ENCODE assay signal across 34 mouse cellular contexts in the genomic region with DNA sequence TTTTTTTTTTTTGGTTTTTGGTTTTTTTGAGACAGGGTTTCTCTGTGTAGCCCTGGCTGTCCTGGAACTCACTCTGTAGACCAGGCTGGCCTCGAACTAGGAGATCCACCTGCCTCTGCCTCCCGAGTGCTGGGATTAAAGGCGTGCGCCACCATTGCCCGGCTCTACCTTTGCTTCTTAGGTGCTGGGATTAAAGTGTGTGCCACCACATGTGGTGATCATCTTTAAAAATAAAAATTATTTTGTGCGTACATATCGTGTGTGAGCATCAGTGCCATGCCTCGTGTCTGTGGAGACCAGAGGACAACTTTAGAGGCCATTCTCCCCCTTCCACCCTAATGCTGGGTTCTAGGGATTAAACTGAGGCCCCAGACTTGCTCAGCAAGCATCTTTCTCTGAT. TPM values are rescaled to one million over a fixed set of nuclear protein-coding genes. Genes with fewer than 3 reads are reported as not detected.
"Had no signal": no experiment of that assay in that cellular context is flagged by ENCODE, and none has a peak within 500 bp of the region (broad histone marks: within the 10 kb centered on the region; RNA-seq: fewer than 3 reads in every experiment).

No protein-coding gene starts in this region.

RNA-seq across cellular contexts. Expression of gene 4930438A08Rik, which starts 30.7 kb away (rescaled TPM):
- total RNA-seq: heart, postnatal 10 days; heart, postnatal 14 days; heart, postnatal 25 days; heart, postnatal 36 days; heart, postnatal 4 days; hindbrain, postnatal 0 days; layer of hippocampus, adult 18-20 months; layer of hippocampus, adult 2 months; layer of hippocampus, adult 8-10 months; layer of hippocampus, postnatal 10 days; layer of hippocampus, postnatal 14 days; layer of hippocampus, postnatal 25 days; layer of hippocampus, postnatal 36 days; left cerebral cortex, adult 18-20 months; left cerebral cortex, adult 2 months; left cerebral cortex, adult 8-10 months had no signal
- polyA plus RNA-seq: heart, embryonic 11.5 days; heart, embryonic 12.5 days; heart, embryonic 13.5 days; heart, embryonic 14.5 days; heart, embryonic 15.5 days; heart, postnatal 0 days; hindbrain, embryonic 11.5 days; hindbrain, embryonic 14.5 days; hindbrain, embryonic 15.5 days; hindbrain, postnatal 0 days; inflammation-experienced regulatory T-cells, adult 6 months; intestine, embryonic 14.5 days; intestine, embryonic 15.5 days; intestine, embryonic 16.5 days; intestine, postnatal 0 days; kidney, adult 2 months; kidney, embryonic 14.5 days; kidney, embryonic 15.5 days; kidney, embryonic 16.5 days had no signal
